Mouse (Mus musculus) limb, embryonic 12.5 days (tissue): ENCODE data around the gene Erich4. TPM values are rescaled to one million over a fixed set of nuclear protein-coding genes. Genes with fewer than 3 reads are reported as not detected.

ENCODE experiments used
- ATAC-seq: fragments of 200-750 bp; cut with Nextera tagmentation; 2 replicates; pipeline ENCODE4 v1.8.0; 2017; ENCODE audit warnings: low read depth, moderate TSS enrichment; ENCODE audit not compliant: insufficient number of reproducible peaks, insufficient read depth, low FRiP score, low TSS enrichment
- H3K27ac ChIP-seq: fragments of 300-500 bp; sonication (generic); 2 replicates; pipeline ENCODE4 v1.5.1; 2016; ENCODE audit warnings: mild to moderate bottlenecking, moderate library complexity
- H3K27me3 ChIP-seq: fragments of 300-500 bp; sonication (generic); 2 replicates; pipeline ENCODE4 v1.6.1; 2016; ENCODE audit warnings: mild to moderate bottlenecking, moderate library complexity
- H3K36me3 ChIP-seq: fragments of 300-500 bp; sonication (generic); 2 replicates; pipeline ENCODE4 v1.6.1; 2016; ENCODE audit warnings: mild to moderate bottlenecking, moderate library complexity
- H3K4me1 ChIP-seq: fragments of 300-500 bp; sonication (generic); replicated peaks from 2 replicates; pipeline ENCODE4 v1.6.1; 2016
- H3K4me2 ChIP-seq: fragments of 300-500 bp; sonication (generic); 2 replicates; pipeline ENCODE4 v1.6.1; 2016; ENCODE audit warnings: mild to moderate bottlenecking, moderate library complexity
- H3K4me3 ChIP-seq: fragments of 300-500 bp; sonication (generic); replicated peaks from 2 replicates; pipeline ENCODE4 v1.5.1; 2016; ENCODE audit warnings: mild to moderate bottlenecking
- H3K9ac ChIP-seq: fragments of 300-500 bp; sonication (generic); replicated peaks from 2 replicates; pipeline ENCODE4 v1.6.1; 2016; ENCODE audit warnings: mild to moderate bottlenecking, moderate library complexity
- H3K9me3 ChIP-seq: fragments of 300-500 bp; sonication (generic); 2 replicates; pipeline ENCODE4 v1.6.1; 2016; ENCODE audit warnings: mild to moderate bottlenecking, moderate library complexity
- WGBS: fragments of 180-500 bp; shearing (Covaris S2); methylation state at CpG from one replicate; pipeline ENCODE4 v1.1.7; 2016; 5-methylcytosine and 5-hydroxymethylcytosine counted together
- polyA plus RNA-seq: library from polyadenylated mRNA; unstranded; fragments of >200 nt; fragmentation: Nextera tagmentation; extraction: Ambion mirVana; gene quantifications from 2 replicates; pipeline ENCODE4 v1.2.1, GENCODE M21; 2016

Erich4 gene
- polyA plus RNA-seq, 1 experiment from 2014 or later, result not detected

DNA sequence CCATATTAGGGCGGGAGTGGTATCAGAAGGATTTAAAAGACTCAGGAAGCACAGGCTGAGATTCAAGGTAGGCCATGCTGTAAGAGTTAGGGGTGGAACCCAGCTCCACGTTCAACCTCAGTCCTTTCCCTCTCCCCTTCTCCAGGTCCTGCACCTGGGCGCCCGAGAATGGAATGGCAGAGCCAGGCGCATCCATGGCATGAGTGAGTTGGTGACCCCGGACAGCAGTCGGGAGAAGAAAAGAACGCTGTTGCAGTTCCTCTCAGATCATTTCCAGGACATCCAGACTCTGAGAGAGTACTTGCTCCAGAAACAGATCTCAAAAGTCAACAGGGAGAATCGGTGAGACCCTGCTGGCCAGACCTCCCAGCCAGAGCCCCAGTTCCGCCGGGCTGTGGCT is 5.1 kb upstream of the Erich4 start:
- WGBS, result 94% methylated on average over 11 of the region's 11 CpGs
- Histone ChIP-seq H3K4me3 (no peak overlapping the region), H3K9ac (no peak overlapping the region), H3K27ac (no peak overlapping the region), H3K36me3 (peaks cover 49% of the 10 kb centered on the region), H3K9me3 (no peaks in the 10 kb centered on the region), H3K27me3 (no peaks in the 10 kb centered on the region), H3K4me2 (no peak overlapping the region), H3K4me1 (peaks cover 7% of the 10 kb centered on the region; the same call in 1 of the 2 replicates)
- no peak for ATAC-seq

DNA sequence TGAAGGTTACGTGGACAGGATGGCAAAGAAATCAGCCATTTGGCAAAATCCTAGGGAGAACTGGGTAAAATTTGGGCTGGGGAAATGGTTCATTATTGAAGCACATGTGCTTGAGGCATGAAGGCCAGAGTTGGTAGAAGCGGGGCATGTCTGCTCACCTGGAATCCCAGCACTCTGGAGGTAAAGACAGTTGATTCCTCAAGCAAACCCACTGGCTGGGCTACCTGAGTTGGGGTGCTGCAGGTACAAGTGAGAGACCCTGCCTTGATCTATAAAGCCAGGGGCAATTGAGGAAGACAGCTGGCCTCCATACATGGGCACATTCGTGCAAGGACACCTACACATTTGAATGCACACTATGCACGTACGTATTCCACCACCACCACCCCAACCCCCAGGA is 4.4 kb upstream of the Erich4 start:
- no peak for ATAC-seq
- peak overlapping the region; percentile 65 for H3K4me3 ChIP-seq
- no peak overlapping the region for H3K27ac ChIP-seq
- H3K36me3 ChIP-seq, result peaks cover 43% of the 10 kb centered on the region
- no peaks in the 10 kb centered on the region for H3K9me3 ChIP-seq
- 92% methylated on average over 5 of the region's 5 CpGs for WGBS
- H3K27me3 ChIP-seq, result no peaks in the 10 kb centered on the region
- peak overlapping the region; percentile 63 for H3K4me2 ChIP-seq
- no peak overlapping the region for H3K9ac ChIP-seq
- H3K4me1 ChIP-seq, result peaks cover 7% of the 10 kb centered on the region; the same call in 1 of the 2 replicates

DNA sequence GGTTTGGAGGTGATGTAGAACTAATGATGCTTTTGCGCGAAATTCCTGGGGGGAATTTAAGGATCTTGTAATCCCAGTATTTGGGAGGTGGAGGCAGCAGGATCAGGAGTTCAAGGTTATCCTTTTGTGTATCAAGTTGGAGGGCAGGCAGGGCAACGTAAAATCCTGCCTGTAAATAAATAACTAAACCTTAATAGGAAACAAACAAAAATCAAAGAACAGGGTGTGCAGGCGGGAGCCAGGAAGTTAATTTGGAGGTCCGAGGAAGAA is 4.0 kb upstream of the Erich4 start:
- Histone ChIP-seq H3K4me1 (peaks cover 7% of the 10 kb centered on the region; the same call in 1 of the 2 replicates), H3K36me3 (peaks cover 38% of the 10 kb centered on the region; the same call in 1 of the 2 replicates), H3K4me3 (peak overlapping the region; percentile 65), H3K4me2 (peak overlapping the region; percentile 63), H3K9ac (peak overlapping the region; percentile 56), H3K27me3 (no peaks in the 10 kb centered on the region), H3K27ac (no peak overlapping the region), H3K9me3 (no peaks in the 10 kb centered on the region)
- WGBS, result 16% methylated on average over 5 of the region's 5 CpGs
- ATAC-seq, result no peak

DNA sequence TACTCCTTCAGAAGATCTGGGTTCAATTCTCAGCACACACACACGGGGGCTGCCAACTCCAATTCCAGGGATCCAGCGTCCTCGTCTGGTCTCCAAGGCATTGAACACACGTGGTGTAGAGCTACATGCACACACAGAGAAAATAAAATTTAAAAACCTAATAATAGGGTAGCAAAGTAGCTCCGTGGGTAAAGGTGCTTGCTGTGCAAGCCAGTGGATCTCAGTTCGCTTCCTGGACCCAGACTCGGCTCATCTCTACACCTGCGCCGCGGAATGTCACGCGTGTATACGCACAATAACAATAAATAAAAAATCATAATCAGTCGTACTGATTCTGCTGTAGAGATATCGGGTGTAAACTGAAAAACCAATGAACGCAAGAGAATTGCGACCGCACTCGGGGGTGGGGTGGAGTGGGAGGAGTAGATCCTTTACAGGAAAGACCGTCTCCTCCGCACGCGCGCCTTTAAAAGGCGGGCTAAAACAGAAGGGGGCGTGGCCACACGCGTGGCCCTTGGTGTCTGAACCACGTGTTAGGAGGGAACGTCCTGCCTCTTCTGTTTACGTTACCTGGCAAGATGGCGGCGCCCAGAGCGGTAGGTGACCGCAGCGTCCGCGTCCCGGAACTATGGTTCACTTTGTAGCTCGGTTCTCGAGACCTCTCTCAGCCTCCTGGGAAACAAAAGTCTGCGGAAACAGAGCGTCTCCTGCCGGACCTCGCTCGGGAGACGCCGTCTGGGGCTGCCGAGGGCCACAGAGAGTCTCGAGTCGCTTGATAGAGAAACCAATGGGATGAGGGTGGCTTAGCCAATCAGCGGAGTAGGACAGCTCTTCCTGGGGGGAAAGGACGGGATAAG is 3.4 kb upstream of the Erich4 start, which contains the start of gene Dmac2:
Dmac2 (plus strand) TSS at position 550 of the 857 bp plus-strand sequence.
- Histone ChIP-seq H3K36me3 (peaks cover 33% of the 10 kb centered on the region; the same call in 1 of the 2 replicates), H3K4me1 (peaks cover 7% of the 10 kb centered on the region; the same call in 1 of the 2 replicates), H3K9ac (peak within 1 kb of the TSS; percentile 56), H3K4me2 (peak within 1 kb of the TSS; percentile 63), H3K9me3 (no peaks in the 10 kb centered on the region), H3K27ac (no peak within 1 kb of the TSS), H3K4me3 (peak within 1 kb of the TSS; percentile 65), H3K27me3 (no peaks in the 10 kb centered on the region)
- peak; percentile 79 for ATAC-seq
- WGBS, result 2% methylated on average over 53 of the region's 53 CpGs

DNA sequence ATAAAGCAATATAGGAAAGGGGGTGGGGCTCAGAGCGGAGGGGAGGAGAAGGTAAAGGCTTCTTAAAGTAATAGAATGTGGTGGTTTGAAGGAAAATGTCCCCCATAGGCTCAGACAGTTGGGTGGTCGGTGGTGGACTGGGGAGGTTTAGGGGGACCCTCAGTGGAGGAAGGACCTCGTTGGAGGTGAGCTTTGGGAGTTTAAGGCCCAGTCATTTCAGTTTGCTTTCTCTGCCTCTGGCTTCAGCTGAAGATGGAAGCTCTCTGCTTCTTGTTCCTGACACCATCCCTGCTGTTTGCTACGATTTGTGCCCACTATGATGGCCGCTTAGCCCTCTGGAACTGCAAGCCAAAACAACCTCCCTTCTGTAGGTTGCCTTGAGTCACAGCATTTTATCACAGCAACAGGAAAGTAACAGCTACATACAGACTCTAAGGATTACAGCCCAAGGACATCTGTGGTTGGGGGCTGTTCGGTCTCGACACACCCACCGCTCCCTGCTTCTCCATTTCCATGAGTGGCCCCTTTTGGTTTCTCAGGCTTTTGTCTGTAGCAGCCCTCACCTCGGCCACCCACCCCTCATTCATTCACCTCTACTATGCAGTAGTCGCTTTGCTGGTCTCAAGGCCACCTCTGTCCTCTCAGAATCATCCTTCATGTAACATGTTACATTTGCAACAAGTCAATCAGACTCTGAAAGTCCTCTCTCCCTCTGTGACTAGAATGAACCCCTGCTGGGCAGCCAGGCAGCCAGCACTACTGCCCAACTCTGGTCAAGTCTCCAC is 1.9 kb upstream of the Erich4 start:
- Histone ChIP-seq H3K36me3 (peaks cover 17% of the 10 kb centered on the region; the same call in 1 of the 2 replicates), H3K27ac (no peak overlapping the region), H3K27me3 (no peaks in the 10 kb centered on the region), H3K9ac (no peak overlapping the region), H3K4me1 (peaks cover 7% of the 10 kb centered on the region; the same call in 1 of the 2 replicates), H3K4me3 (no peak overlapping the region), H3K4me2 (no peak overlapping the region), H3K9me3 (no peaks in the 10 kb centered on the region)
- no peak for ATAC-seq
- 81% methylated on average over 10 of the region's 10 CpGs for WGBS

DNA sequence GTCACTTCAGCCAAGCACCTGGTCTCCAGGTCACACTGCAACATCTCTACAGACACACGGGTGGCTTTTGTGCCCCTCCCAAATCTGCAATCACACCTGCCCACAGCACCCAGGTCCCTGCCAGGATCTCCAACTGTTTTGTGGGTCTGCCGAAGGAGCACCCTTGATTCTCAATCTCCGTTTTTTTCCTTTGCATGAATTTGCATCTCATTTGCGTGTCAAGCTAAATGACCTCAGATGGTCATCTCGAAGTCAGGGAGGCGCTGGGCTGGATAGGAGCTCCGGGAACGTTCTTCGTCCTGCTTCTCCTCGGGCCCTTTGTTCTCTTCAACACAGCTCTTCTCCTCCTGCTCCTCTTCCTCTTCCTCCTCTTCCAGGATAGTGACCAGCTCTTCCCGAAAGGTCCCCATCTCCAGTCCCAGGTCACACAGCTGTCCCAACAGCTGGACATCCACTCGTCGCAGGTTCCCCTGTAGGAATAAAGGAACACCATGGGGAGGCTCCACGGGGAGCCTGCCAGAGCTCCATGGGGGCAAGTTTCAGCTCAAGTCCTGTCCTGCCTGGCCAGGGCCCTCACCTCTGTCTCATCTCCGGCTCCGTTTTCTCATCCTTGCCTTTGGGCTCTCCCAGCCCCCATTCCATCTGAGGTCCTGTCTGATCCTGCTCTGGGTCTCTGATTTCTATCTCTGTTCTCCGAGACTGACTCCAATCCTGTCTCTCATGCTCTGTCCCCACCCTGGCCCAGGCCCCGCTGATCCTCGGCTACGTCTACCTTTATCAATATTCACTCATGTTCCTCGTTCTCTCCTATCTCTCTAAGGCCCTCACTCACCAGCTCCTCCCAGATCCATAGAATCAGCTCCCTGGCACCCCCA is 624 bp downstream of the Erich4 start:
- H3K4me2 ChIP-seq, result no peak overlapping the region
- H3K36me3 ChIP-seq, result no peaks in the 10 kb centered on the region
- H3K9me3 ChIP-seq, result no peaks in the 10 kb centered on the region
- WGBS, result 72% methylated on average over 21 of the region's 21 CpGs
- H3K27ac ChIP-seq, result no peak overlapping the region
- H3K4me1 ChIP-seq, result peaks cover 5% of the 10 kb centered on the region; the same call in 1 of the 2 replicates
- H3K27me3 ChIP-seq, result no peaks in the 10 kb centered on the region
- ATAC-seq, result no peak
- H3K4me3 ChIP-seq, result no peak overlapping the region
- H3K9ac ChIP-seq, result no peak overlapping the region

DNA sequence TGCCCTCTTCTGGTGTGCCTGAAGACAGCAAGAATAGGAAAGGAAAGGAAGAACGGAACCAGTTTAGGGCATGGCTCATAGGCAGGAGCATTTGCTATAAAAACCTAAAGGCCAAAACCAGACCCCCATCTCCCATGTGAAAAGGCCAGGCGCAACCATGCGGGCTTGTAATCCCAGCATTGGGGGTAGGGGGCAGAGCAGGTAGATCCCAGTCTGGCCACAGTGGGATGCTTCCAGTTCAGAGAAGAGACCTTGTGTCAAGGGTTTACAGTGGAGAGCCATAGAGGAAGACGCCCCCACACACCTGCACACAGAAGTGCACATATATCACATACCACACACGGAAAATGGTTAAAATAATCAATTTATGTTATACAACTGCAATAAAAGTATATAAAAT is 1.6 kb downstream of the Erich4 start:
- WGBS, result 87% methylated on average over 5 of the region's 5 CpGs
- Histone ChIP-seq H3K9ac (no peak overlapping the region), H3K9me3 (no peaks in the 10 kb centered on the region), H3K27ac (no peak overlapping the region), H3K4me3 (no peak overlapping the region), H3K36me3 (no peaks in the 10 kb centered on the region), H3K27me3 (no peaks in the 10 kb centered on the region), H3K4me1 (no peaks in the 10 kb centered on the region), H3K4me2 (no peak overlapping the region)
- ATAC-seq, result no peak

DNA sequence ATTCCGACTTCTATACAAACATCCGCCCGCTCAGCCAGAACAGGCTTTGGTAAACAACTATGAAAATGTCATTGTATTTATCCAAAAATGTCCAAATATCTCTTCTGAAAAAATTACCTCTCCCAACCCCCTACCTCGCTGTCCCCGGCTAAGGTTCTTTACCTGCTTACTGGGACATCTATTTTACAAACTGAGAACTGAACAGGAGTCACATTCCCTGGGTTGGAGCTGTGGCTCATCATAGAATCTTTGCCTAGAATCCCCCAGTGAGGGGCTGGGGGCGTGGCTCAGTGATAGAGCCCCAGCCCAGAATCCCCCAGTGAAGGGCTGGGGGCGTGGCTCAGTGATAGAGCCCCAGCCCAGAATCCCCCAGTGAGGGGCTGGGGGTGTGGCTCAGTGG is 4.2 kb downstream of the Erich4 start:
- ATAC-seq, result no peak
- 61% methylated on average over 7 of the region's 7 CpGs for WGBS

DNA sequence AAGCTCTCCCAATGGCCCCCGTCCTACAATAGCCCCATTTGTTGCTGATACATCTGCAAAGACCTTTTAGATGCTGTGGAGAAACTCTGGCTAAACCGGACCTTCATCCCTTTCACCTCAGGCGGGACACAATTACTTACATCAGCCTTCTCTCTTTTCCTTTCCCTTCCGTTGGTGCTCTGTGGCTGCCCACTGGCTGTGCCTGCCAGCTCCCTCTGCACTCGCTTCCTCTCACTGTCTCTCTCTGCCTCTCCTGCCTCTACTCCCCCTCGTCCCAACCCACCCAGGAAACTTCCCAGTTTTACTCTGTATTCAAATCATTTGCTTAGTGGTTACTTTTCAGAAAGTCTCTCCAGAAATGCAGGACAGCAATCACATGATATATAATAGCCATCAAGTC is 5.6 kb downstream of the Erich4 start:
- Histone ChIP-seq H3K9ac (no peak overlapping the region), H3K27me3 (no peaks in the 10 kb centered on the region), H3K9me3 (peaks cover 4% of the 10 kb centered on the region; the same call in 1 of the 2 replicates), H3K36me3 (no peaks in the 10 kb centered on the region), H3K27ac (no peak overlapping the region), H3K4me1 (no peaks in the 10 kb centered on the region), H3K4me3 (no peak overlapping the region), H3K4me2 (no peak overlapping the region)
- WGBS, result 45% methylated on average over 6 of the region's 6 CpGs
- ATAC-seq, result no peak

More for the DNA sequence above, 4.2 kb downstream of the Erich4 start:
- Histone ChIP-seq H3K27me3 (no peaks in the 10 kb centered on the region), H3K27ac (no peak overlapping the region), H3K36me3 (no peaks in the 10 kb centered on the region), H3K4me3 (no peak overlapping the region), H3K4me1 (no peaks in the 10 kb centered on the region), H3K9ac (no peak overlapping the region), H3K9me3 (peaks cover 4% of the 10 kb centered on the region; the same call in 1 of the 2 replicates), H3K4me2 (no peak overlapping the region)

DNA sequence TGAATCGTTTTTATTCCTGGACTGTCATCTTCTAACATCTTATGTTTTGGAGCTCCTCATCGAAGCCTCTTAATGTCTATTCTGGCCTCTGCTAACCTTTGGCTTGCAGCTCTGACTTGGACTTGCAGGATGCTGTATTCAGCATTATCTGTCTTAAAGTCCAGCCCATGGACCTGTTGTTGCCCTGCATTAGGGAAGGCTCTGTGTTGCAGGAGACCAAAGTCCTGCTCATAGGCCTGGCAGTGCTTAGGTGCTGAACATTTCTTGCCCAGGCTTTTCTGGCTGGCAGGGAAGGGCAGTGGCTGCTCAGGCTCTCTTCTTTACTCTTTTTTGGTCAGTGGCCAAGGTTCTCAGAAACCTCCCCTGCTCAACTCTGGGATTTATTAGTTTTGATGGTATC is 8.5 kb downstream of the Erich4 start:
- no peaks in the 10 kb centered on the region for H3K36me3 ChIP-seq
- no peak for ATAC-seq
- no peaks in the 10 kb centered on the region for H3K4me1 ChIP-seq
- WGBS, result 89% methylated on average over 2 of the region's 2 CpGs
- no peaks in the 10 kb centered on the region for H3K27me3 ChIP-seq
- H3K9ac ChIP-seq, result no peak overlapping the region
- no peak overlapping the region for H3K4me3 ChIP-seq
- no peak overlapping the region for H3K27ac ChIP-seq
- peaks cover 4% of the 10 kb centered on the region; the same call in 1 of the 2 replicates for H3K9me3 ChIP-seq
- no peak overlapping the region for H3K4me2 ChIP-seq
